Mouse (Mus musculus): ENCODE data around the gene Tceal8.
"Not testable (repeated sequence)": the region's sequence is repeated elsewhere in the genome, so short reads cannot be mapped to it uniquely, and the experiment has no call there.

The Tceal8 gene

GRCm38 (mm10) chrX:136172118-136172551, at the start of gene Tceal8:
Gene Tceal8, minus strand, starts transcription at chrX:136172342.
- peak; percentile 83 for DNase-seq

GRCm38 (mm10) chrX:136216303-136216702, 44.2 kb upstream of the Tceal8 start:
- DNase-seq = no peak

- DNase-seq = not testable (repeated sequence)
These were observed 42.9 kb upstream of the Tceal8 start, which contains the start of the genes Tceal7 and Bex1 for GRCm38 (mm10) chrX:136214729-136215677. Gene Tceal7, plus strand, starts transcription at chrX:136214779. Gene Bex1, minus strand, starts transcription at chrX:136215513.

GRCm38 (mm10) chrX:136213396-136213795, 41.3 kb upstream of the Tceal8 start:
- DNase-seq = no peak

- no peak for DNase-seq
These were observed 32.3 kb upstream of the Tceal8 start for GRCm38 (mm10) chrX:136204406-136204805.

GRCm38 (mm10) chrX:136203664-136204066, 31.5 kb upstream of the Tceal8 start, which contains the start of gene Tceal5:
Gene Tceal5, minus strand, starts transcription at chrX:136203876.
- DNase-seq = no peak

DNA sequence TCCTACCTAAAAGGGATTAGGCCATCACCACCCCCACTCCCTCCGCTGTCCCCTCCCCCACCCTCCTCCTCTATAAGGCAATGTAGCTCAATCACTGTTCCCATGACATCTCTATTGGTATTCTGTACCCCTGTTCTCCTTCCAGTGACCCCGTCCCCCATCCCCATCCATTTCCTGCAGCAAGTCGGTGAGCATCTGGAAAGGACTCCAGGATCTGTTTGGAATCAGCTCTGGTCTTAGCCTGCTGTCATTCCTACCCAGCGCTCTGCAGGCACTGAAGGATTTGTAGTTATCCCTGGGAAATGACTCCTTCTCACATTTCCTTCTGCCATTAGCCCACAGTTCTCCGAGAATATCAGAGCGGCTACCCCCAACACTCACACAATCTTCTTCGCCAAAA, 31.1 kb upstream of the Tceal8 start:
- DNase-seq = no peak

DNA sequence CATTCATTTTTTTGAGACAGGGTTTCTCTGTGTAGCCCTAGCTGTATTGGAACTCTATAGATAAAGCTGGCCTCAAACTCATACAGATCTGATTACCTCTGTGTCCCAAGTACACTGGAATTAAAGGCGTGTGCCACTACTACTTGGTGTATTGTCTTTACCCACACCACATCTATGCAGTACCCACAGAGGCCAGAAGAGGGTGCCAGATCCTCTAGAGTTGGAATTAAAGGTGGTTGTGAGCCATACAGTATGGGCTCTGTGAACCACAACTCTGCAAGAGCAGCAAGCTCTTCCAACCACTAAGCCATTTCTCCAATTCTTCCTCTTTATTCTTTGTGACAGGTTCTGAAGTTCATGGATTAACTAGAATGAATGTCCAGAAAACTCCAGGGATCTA, 24.7 kb upstream of the Tceal8 start:
- no peak for DNase-seq

GRCm38 (mm10) chrX:136195193-136195944, 23.2 kb upstream of the Tceal8 start:
- DNase-seq = no peak

- no peak for DNase-seq
These were observed 11.0 kb upstream of the Tceal8 start for GRCm38 (mm10) chrX:136183107-136183506.

DNA sequence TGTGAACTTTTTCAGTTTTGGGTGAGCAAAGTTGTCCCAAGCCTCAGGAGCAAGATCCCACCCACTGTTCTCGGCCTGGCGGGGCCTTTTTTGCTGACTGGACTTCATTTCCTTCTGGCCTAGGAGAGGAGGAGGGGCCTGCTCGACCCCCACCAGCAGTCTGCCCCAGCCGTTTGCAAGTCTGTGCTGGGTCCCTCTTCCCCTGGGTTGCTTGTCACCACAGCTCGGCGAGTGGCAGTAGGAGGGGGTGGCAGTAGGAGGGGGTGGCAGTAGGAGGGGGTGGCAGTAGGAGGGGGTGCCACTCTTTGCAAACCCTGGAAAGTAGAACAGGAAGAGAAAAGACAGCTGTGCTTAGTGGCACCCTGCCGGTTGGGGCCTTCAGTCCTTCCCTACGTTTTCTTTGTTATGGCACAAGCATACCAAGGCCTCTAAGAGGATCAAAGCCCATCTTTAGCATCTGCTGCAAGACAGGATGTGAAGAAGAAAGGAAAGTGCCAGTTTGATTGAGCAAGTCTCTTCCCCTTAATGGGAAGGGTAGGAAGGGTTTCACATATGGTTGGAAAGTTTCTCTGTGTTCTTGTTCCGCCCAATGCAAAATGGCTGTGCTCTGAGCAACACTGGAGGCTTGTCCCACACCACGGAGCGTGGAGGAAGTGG, 8.9 kb upstream of the Tceal8 start:
- no peak for DNase-seq

GRCm38 (mm10) chrX:136172786-136173185, 644 bp upstream of the Tceal8 start:
- DNase-seq = no peak

- DNase-seq = peak; percentile 58
These were observed 689 bp downstream of the Tceal8 start for GRCm38 (mm10) chrX:136171189-136172117.

DNA sequence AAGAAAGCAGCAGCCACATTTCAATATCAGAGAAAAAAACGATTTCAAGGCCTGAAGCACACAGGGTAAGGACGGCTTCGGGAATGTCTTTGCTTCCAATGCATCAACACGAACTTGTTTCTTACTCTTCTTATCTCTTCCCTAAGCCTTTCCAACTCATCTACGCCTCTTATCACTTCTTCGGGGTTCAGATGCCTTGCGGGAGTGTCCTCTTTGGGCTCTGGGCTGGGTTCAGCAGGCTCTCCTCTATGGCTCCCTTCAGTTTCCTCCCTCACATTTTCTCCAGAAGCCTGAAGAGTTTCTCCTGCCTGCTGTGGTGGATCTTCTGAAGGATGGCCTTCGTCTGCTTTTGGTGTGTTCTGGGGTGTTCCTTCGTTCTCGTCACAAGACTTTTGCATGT, 1.5 kb downstream of the Tceal8 start:
- DNase-seq = no peak

- DNase-seq = no peak
These were observed 27.9 kb downstream of the Tceal8 start for GRCm38 (mm10) chrX:136144195-136144594.

DNA sequence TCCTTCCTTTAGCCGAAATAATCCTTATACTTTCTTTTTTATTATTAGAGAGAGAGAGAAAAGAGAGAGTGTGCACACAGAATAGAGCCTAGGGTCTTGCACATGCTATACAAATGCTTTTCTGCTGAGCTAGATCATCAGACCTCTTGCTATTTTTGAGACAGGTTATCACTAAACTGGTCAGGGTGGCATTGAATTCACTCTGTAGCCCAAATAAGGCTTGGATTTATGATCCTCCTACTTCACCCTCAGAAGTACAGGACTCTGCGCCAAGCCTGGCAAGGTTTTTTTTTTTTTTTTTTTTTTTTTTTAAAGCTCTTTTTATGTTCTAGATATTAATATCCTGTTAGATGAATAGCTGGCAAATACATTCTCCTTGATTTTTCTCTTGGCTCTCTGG, 28.4 kb downstream of the Tceal8 start:
- no peak for DNase-seq

GRCm38 (mm10) chrX:136141385-136141784, 30.8 kb downstream of the Tceal8 start:
- no peak for DNase-seq

- not testable (repeated sequence) for DNase-seq
These were observed 32.5 kb downstream of the Tceal8 start for GRCm38 (mm10) chrX:136139640-136140004.

DNA sequence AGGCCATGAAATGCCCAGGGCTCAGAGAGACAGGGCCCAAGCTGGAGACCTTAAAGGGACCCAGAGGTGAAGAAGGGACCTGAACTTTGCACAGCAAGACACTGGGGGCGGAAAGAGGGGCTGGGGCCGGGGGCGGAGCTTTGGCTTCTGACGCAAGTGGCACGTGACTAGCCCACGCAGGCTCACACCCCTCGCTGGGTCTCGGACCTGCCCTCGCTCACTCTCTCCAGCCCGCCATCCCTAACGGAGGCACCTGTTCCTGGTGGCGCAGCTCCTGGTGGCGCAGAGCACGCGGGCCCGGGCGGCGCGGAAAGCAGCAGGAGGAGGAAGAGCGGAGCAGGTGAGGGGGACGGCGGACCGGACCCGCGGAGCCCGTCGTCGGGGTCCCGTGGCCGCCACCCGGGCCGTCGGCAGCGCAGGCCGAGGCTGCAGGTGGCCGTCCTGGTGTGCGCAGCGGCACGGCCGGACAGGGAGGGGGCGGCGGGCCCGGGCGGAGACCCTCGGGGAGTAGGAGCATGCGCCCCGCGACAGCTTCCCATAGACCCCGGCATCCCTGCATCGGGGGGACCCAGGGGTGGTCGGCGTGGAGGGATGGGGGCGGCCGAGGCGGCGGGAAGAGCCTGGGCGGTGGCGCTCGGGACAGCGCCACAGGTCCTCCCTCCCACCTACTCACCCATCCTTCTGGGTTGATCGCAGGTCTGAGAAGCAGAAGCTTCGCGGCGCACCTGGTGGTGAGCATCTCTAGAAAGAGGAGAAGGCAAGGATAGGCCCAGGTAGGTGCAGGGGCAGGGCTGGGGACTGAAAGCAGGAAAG, 33.1 kb downstream of the Tceal8 start, which contains the start of gene Bex4:
TSS of gene Bex4 (plus strand) at position 170 of the 813 bp plus-strand sequence.
- DNase-seq = not testable (repeated sequence)

DNA sequence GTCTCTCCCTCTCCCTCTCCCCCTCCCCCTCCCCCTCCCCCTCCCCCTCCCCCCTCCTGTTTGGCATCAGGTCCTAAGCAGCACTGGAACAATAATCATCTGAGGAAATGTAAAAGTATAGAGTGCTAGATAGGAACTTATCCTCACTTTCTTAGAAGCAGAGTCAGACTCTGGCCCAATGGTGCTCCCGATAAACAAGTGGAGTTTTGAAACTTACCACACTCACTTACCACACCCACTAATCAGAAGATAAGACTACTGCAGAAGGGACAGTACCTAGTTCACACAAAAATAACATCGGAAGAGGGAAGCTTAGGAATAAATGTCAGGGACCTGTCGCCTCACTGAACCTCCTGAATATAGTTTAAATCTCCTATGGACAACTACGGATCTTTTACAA, 36.6 kb downstream of the Tceal8 start:
- DNase-seq = no peak

- peak; percentile 11 for DNase-seq
These were observed 44.4 kb downstream of the Tceal8 start for GRCm38 (mm10) chrX:136127744-136128064.
